Mouse (Mus musculus) kidney, postnatal 14 days (tissue): ENCODE results near the gene Slc25a31.
A peak's percentile ranks its signal among the peaks of the same experiment; 100 is the strongest.

Source experiments
- DNase-seq: peaks from one replicate; pipeline ENCODE4 v3.0.0; 2022; ENCODE audit warnings: mixed read lengths

Gene Slc25a31

GRCm38 (mm10) chr3:40708655-40709054 lies at the start of gene Slc25a31:
Gene Slc25a31 (plus strand): TSS chr3:40708855.
- no peak for DNase-seq

- DNase-seq = no peak
These were observed 48.4 kb upstream of the Slc25a31 start for GRCm38 (mm10) chr3:40660231-40660630.

GRCm38 (mm10) chr3:40666109-40666508 lies 42.5 kb upstream of the Slc25a31 start:
- DNase-seq = no peak

DNA sequence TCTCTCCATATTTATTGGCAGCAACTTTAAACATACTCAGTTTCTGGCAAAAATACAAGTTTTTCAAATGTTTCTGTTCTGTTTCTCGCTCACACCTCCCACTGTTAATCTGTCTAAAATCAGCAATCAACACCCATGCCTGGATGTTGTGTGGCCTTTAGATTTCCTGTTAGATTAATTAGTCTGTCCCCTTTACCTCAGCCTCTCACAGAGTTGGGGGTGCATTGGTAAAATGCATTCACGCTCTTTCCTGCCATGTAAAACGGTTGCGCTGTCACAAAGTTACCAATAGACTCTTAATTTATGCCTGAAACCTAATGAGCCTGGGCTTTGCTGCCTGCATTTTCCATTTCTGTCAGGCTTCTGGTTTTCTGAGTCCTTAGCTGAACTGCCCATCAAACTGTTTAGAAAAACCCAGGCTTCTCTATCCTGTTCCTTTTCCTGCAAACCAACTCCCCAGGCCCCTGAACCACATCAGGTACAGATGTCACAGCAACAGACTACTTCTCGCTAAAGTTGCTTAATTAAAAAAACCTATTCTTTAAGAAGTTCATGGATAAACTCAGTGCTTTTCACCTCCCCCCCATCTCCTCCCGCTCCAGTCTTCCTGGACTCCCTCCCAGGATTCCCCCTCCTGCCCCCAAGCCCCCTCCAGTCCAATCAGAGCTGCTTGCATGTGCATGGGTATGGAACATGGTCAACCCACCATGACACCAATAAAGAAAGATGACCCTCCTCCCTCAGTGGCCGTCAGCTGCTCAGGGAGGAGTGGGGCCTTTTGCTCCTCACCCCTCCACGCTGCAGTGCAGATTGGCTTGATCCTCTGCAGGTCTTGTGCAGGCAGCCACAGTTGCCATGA lies 41.6 kb upstream of the Slc25a31 start:
- DNase-seq = no peak

DNA sequence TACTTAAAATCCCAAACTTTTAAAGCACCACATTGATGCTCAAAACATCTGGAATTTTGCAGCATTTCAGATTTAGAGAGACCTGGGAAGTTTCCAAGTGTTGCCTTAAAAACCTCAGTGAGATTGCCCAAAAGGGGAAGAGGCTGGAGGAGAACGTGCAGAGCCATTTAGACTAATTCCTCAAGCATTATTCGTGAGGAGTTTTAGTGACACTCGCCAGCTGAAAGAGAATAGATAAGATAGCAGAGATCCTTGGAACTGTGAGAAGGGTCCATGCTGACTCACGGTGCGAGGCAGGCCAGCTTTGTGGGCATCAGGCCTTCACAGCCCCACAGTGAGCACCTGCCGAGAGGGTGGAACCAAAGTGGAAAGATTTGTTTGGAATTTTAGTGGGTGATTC lies 39.8 kb upstream of the Slc25a31 start:
- no peak for DNase-seq

DNA sequence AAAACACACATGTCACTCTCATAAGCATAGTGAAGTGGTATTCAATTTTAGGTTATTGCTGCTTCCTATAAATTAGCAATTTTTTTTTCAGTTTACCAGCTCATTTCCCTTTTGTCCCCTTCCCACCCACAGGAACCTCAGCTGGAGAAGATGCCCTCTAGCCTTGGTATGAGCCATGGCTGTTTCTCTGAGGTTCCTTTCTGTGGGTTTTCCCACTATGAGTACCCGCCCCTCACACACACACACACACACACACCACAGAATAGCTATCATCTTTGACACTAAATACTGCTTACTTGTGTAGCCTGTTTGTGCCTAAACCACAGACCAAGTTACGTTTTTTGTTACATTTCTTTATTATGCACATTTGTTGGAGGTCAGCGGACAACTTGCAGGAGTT lies 39.3 kb upstream of the Slc25a31 start:
- DNase-seq = no peak

DNA sequence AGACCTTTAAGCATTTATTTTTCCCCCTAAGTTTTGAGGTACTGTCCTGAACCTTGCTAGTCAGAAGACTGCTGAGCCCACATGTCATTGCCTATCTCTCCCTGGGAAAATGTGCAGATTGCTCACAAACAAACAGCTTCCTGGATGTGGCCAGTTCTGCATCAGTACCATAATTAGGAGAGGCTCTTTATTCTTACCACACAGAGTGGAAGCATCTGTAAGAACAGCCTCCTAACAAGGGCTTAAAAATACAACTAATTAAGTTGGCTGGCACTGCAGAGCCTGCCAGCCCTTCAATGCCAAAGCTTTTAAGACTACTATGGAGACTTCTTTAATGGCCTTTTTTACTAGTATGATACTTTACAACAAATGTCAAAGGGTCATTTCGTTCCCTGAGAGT lies 35.1 kb upstream of the Slc25a31 start:
- no peak for DNase-seq

GRCm38 (mm10) chr3:40674873-40675405 lies 33.7 kb upstream of the Slc25a31 start:
- DNase-seq = no peak

GRCm38 (mm10) chr3:40678856-40679255 lies 29.8 kb upstream of the Slc25a31 start:
- no peak for DNase-seq

DNA sequence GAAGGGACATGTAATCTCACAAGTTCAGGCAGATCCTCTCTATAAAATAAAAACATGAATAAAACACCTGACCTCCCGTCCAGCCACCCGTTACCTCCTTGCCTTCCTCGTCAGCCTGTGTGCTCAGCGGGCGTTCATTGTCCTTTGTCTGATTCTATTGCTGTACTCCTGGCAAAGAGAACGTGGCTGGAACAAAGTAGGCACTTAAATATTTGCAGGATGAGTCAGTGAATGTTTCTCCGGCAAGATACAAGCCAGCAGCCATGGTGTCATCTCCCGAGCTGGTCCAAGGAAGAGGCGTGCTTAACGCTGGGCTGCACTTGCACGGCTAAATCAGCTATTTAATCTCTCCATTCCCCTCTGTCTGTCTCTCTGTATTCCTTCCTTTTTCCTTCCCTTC lies 26.3 kb upstream of the Slc25a31 start:
- peak; percentile 3 for DNase-seq

- no peak for DNase-seq
These were observed 25.5 kb upstream of the Slc25a31 start for GRCm38 (mm10) chr3:40683171-40683570.

DNA sequence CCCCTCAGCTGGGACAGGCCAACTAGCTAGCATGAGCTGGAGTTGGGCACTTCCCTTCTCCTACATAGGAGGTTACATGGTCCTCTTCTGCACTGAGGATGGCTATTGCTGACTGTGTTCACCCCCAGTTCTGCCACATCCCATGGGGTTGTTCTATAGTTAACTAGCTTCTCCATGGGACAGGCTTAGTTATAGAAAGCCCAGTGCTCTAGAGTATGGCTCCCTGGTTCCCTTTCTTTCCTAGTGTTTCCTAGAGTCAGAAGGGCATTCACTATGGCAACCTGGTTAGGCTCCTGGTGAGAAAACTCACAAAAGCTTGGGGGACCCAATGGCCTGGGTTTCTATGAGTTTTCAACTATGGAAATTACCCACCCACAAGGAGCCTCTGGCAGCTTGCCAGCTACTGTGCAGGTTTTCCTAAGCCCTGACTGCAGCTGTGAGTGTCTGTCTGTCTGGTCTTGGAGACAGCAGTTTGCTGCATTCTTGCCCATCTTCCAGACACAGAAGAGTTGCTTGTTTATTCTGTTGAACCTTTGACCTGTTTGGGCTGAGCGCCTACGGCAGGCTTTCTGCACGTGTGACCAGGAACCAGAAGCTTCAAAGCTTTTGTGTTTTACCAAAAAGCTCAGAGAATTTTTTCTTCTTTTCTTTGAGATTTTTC lies 22.7 kb upstream of the Slc25a31 start:
- peak; percentile 30 for DNase-seq

GRCm38 (mm10) chr3:40686836-40687235 lies 21.8 kb upstream of the Slc25a31 start:
- no peak for DNase-seq

GRCm38 (mm10) chr3:40687588-40687987 lies 21.1 kb upstream of the Slc25a31 start:
- DNase-seq = no peak

DNA sequence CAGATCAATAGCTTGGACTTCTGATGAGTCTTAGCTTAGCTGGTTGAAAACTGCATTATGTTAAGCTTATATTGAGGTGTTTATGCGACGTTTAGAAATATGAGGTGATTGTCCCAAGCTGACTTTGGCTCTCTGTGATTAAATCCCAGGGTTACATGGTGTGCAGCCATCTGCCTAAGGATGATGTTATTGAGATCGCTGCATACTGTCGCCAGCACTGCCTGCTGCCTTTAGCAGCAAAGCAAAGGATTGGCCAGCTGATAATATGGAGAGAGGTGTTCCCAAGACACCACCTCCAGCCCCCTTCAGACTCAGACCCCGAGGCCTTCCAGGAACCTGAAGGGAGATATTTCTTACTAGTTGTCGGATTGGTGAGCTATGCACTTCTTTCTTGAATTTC lies 17.1 kb upstream of the Slc25a31 start:
- DNase-seq = no peak

DNA sequence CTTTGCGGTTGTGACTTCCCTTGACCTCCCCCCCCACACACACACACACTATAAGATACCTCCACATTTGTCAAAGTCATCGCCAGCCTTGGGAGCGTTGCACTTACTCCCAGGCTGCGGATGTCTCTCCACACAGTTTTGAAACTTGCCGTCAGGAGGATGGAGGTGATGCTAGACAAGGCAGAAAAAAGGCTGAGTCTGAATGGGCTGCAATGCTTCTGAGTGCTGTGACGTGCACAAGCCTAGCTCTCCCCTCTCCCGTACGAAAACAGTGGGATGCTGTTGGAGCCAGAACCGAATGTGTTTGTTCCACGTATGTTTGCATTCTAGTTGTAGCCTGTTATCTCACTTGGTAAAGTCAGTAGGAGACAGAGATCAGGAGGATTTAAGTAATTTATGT lies 15.2 kb upstream of the Slc25a31 start:
- DNase-seq = no peak

DNA sequence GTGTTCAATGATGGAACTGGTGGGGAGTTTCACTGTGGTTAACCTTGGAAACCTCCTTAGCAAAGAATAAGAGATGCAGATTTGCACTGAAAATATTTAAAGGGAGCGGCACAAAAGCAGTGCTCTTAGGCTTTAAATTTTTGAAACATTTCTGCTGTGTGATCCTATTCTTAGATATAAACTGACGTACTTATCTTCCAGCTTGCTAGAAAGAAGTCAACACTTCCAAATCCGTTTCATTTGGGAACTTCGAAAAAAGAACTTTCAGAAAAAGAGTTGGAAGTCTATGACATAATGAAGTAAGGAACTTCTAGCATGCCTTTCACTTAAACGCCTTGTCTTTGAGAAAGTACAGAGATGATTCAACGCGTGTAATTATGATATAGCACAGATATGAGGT lies 14.7 kb upstream of the Slc25a31 start:
- DNase-seq = no peak

DNA sequence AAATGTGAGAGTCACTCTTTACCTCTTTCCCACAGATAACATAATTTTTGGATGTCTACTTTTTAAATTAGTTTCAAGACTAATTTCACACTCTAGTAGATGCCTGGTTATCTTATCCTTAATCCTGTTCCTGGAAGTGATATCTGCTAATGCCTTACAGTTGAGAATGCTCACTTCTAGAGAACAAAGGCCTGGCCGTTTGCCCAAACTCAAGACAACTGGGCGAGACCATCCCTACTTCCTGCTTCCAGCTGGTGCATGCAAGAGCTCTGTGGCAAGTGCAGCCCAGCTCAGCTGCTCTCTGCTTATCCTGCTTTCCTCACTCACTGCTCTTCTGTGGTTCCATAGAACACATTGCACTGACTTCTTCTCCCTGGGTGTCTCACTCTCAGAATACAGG lies 14.2 kb upstream of the Slc25a31 start:
- DNase-seq = peak; percentile 38

- DNase-seq = no peak
These were observed 13.5 kb upstream of the Slc25a31 start for GRCm38 (mm10) chr3:40695162-40695561.

DNA sequence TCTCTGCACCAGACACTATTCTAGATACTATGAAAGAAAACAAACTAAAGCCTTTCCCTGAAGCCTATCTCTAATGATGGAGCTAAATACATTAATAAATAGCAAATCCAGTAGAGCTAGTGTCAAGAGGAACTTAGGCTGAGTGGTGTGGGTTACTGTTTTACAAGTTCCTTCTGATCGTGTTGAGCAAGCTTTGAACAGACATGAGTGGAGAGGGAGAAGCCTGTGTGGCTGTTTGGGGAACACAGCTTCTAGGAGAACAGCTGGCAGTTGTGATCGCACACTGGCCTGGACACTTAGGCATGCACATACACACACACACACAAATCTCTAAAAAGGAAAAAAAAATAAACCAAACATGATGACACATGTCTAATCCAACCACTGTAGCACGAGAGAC lies 9.8 kb upstream of the Slc25a31 start:
- DNase-seq = no peak

DNA sequence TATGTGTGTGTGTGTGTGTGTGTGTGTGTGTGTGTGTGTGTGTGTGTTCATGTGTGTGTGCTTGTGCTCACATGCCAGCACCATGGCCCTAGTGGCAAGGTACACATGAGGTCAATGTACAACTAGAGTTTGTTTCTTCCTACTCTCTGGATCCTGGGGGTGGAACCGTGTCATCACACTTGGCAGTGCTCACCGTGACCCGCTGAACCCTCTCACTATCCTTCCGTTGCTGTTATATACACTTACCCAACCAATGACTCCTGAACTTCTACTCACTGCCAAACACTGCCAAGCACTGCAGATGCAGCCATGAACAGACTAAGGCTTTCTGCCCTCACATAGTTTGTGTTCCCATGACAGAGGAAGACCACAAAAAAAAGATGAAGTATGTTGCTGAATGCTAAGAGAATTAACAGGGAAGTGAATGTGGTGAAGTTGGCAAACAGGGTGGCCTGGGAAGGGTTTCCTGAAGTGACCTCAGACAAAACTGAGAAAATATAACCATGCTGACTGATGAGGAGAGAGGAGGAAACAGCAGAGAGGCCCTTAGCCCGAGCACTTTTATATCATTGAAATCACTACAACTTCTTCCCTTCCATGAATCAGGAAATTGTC lies 3.7 kb upstream of the Slc25a31 start:
- DNase-seq = peak; percentile 43

- DNase-seq = no peak
These were observed 7.4 kb downstream of the Slc25a31 start for GRCm38 (mm10) chr3:40716056-40716455.

DNA sequence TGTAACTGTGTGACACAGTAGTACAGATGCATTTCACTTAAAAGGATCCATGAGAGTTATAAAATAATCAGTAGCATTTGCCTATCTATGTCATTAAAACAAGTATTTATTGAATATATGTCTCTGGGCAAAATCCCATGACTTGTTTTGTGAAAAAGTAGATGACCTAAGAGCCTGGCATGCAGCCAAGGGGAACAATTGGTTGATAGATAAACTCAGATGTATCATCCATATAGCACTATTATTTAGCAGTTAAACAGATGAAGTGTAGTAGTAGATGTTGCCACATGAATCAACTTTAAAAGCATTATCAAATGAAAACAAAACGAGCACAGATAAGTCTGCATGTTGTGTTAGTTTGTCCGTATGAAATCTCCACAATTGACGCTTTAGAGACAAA lies 10.4 kb downstream of the Slc25a31 start:
- no peak for DNase-seq
